Mouse (Mus musculus) layer of hippocampus, adult 2 months (tissue): ENCODE measurements around the gene Cutc. TPM values are rescaled to one million over a fixed set of nuclear protein-coding genes. Genes with fewer than 3 reads are reported as not detected.

Experiments
- DNase-seq, 2 experiments: peaks; one replicate each; pipeline ENCODE4 v3.0.0; 2022; ENCODE audit warnings: low spot score in 2 of 2
- H3K27ac ChIP-seq: fragments of 200-600 bp; 2 replicates; pipeline ENCODE4 v1.8.1; 2022
- H3K4me3 ChIP-seq: fragments of 200-600 bp; 2 replicates; pipeline ENCODE4 v1.8.1; 2022; ENCODE audit warnings: mild to moderate bottlenecking
- CTCF ChIP-seq: fragments of 200-600 bp; conservative IDR thresholded peaks from 2 replicates; pipeline ENCODE4 v1.8.1; 2022; ENCODE audit warnings: antibody characterized with exemption, mild to moderate bottlenecking, moderate library complexity
- total RNA-seq, 2 experiments: library from RNA; stranded (reverse); gene quantifications; 2 replicates each; pipeline ENCODE4 v1.2.3; 2021

The Cutc gene
- total RNA-seq, 2 experiments from 2014 or later: 6.6 to 7.6 TPM

DNA sequence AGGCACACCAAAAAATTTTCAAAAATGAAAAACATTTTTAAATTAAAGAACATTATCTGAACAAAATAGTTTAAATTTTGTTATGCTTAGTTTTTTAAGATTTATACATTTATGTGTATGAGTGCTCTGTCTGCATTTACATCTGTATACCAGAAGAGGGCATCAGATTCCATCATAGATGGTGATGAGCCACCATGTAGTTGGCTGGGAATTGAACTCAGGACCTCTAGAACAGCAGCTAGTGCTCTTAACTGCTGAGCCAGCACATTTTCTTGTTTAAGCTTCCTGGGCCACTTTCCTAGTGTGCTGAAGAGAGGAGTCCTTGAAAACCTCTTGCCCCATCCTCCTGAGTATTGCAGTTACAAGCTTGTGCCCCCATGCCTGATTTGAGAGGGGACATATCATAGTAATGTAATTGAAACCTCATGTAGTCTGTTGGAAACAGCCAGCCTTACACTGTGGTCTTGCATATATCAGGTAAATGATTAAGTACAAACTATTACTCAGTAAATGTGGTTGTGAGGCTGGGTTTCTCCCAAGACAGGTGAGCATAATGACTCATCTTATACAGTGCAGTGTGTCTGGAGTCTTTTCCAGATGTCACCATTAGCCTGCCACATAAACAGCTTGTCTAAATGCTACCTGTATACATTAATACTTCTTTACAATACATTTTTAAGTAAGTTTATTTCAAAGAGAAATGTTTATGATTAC is 8.9 kb downstream of the Cutc start:
- TF ChIP-seq CTCF: peak; percentile 54
- DNase-seq: no peak

GRCm38 (mm10) chr19:43762410-43762809 is 9.6 kb downstream of the Cutc start:
- Histone ChIP-seq H3K27ac (no peak overlapping the region), H3K4me3 (no peak overlapping the region)
- DNase-seq: no peak
- no peak for TF ChIP-seq CTCF

More for the DNA sequence above, 8.9 kb downstream of the Cutc start:
- Histone ChIP-seq H3K27ac (no peak overlapping the region), H3K4me3 (no peak overlapping the region)

DNA sequence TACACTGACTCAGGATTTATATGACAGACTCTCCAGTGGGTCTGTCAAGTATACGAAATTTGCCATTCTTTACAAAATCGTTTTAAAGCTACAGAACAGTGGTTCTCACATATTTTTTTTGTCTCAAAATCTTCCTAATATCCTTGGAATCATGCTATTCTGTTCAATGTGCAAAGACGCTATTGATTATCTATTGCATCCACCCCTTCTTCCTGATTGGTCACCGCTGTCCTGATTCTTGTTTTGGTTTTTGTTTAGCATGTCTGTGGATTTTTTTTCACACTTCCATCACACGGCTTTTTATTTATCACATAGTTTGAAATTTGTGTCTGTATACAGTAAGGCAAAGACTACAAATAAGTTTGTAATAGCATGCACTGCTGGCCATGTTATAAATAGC is 13.7 kb downstream of the Cutc start:
- Histone ChIP-seq H3K27ac (no peak overlapping the region), H3K4me3 (no peak overlapping the region)
- TF ChIP-seq CTCF: no peak
- DNase-seq: no peak

DNA sequence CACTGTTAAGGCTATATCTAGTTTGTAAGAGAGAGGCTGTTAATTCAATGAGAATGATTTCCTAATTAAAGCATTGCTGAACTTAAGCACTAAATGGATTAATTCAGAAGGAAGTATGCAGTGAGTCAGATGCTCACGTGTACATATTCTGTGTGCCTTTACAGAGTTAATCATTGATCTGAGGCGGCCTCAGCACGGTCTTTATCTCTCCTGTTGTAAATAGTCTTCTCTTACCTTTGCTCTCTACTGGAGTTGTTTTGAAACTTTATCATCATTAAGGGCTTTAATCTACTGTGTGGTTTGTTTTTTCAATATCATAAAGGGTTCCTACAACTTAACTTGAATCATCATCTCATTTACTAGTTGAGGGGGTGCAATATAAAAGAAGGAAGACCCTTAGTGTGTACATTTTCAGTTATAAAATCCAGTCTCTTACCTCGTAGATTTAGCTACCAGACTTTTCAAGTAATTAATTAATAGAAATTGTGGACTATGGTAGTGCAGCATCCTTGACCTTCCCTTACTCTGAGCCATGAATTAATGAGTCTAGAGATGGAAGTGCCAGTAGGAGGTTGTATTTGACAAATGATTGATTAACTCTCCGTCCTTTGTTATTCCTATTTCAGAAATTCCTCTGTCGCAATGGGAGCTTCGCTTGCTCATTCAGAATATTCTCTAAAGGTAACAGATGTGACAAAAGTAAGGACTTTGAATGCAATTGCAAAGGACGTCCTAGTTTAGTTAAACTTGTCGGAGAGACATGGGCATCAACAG is 14.9 kb downstream of the Cutc start:
- H3K27ac ChIP-seq: no peak overlapping the region
- H3K4me3 ChIP-seq: no peak overlapping the region
- TF ChIP-seq CTCF: no peak
- DNase-seq: no peak

DNA sequence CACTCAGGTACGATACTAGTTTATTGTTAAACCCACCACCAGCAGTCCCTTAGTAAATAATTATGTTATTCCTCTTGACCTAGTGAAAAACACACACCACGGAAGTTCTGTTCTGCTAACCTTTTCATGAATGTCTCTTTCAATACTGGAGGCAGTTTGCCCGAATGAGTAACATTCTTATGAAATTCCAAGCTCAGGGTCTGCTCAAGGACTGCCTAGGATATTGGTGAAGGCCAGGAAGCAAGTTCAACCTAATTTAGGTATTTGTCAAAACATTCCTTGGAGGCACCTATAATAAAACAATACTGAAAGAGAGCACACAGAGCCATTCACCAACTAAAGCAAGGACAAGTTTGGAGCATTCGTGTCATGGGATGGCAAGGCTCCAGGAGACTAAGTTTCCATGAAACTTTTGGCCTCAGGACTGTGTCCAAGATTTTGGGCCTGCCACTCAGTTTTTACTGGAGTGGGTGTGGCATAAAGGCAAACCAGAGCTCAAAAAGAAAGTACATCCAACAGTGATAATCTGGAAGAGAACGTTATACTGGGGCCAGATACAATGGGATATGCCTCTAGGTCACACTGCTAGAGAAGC is 16.7 kb downstream of the Cutc start:
- no peak overlapping the region for H3K27ac ChIP-seq
- no peak for DNase-seq
- no peak for TF ChIP-seq CTCF
- no peak overlapping the region for H3K4me3 ChIP-seq

GRCm38 (mm10) chr19:43770584-43770983 is 17.8 kb downstream of the Cutc start:
- Histone ChIP-seq H3K27ac (no peak overlapping the region), H3K4me3 (no peak overlapping the region)
- no peak for TF ChIP-seq CTCF
- no peak for DNase-seq

DNA sequence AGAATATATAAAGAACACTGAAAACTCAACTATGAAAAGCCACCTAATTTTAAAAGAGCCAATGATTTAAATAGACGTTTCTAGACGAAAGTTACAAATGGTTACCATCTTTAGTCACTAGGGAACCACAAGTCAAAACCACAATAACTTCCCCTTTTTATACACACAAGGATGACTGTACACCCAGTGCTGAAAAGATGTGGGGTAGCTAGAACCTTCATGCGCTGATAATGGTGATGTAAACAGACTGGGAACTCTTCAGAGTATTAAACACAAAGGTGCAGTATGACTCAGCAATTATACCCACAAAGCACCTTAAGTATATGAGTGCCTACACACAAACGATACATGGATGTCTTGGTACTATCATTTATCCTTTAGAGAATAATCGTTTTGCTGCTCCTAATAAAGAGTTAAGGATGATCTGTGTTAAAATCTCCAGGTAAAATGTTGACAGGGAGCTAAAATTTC is 18.7 kb downstream of the Cutc start:
- TF ChIP-seq CTCF: no peak
- Histone ChIP-seq H3K27ac (no peak overlapping the region), H3K4me3 (no peak overlapping the region)
- no peak for DNase-seq

- H3K27ac ChIP-seq: no peak overlapping the region
- no peak overlapping the region for H3K4me3 ChIP-seq
- TF ChIP-seq CTCF: no peak
- no peak for DNase-seq
Measured at GRCm38 (mm10) chr19:43772311-43772710, 19.5 kb downstream of the Cutc start.

DNA sequence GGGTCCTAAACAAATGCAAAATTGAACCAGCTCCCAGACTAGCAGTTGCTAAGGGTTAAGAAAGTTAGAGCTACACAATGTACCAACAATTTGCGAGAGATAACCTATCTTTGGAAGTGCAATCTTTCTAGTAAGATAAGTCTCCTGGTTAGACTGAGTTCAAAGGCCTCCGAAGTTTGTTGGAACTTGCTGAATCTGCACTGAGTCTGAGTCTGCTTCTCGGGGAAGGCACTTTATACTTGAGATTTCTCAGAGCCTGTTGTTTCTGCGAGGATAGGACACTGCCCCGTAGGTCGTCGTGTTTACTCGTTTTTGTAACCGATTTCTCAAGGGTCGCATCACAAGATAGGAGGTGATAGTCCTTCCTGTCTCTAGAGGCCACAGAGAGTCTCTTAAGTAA is 22.6 kb downstream of the Cutc start:
- no peak overlapping the region for H3K27ac ChIP-seq
- DNase-seq: no peak
- no peak overlapping the region for H3K4me3 ChIP-seq
- TF ChIP-seq CTCF: no peak

- H3K27ac ChIP-seq: no peak overlapping the region
- DNase-seq: no peak
- H3K4me3 ChIP-seq: no peak overlapping the region
- TF ChIP-seq CTCF: no peak
Measured at GRCm38 (mm10) chr19:43776561-43776960, 23.8 kb downstream of the Cutc start.

DNA sequence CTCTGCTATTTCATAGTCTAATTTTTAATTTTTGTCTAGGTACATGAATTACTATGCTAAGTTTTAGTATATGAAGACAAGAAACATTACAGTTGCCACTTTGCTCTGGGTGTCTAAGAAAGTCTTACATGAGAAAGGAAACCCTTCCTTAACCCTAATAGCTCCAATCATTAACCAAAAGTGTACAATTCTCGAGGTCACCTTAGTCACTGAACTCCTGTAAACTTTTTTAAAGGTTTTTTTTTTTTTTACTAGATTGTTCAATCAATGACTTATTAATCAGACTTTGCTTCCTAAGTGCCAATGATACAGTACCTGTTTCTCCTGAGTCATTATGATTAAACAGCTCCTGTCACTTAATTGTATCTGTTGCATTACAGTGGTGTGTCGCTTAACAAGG is 24.5 kb downstream of the Cutc start:
- Histone ChIP-seq H3K4me3 (no peak overlapping the region), H3K27ac (no peak overlapping the region)
- no peak for TF ChIP-seq CTCF
- DNase-seq: no peak

DNA sequence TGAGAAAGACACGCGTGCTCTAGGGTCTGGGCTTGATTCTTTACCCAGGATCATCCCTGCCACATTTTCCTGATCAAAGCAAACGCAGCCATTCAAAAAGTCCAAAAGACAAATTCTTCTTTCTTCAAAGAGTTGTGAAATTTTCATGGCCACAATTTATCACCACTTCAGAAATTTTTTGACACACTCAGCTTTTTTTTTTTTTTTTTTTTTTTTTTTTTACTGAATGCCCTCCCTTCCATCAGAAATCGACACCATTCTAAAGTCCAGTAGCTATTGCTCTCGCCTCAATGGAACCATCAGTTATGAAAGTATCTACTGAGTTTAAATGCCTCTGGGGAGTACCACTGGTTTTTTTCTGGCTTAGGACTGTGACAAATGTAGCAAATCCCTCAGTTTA is 27.6 kb downstream of the Cutc start:
- H3K27ac ChIP-seq: no peak overlapping the region
- TF ChIP-seq CTCF: no peak
- no peak for DNase-seq
- H3K4me3 ChIP-seq: no peak overlapping the region

DNA sequence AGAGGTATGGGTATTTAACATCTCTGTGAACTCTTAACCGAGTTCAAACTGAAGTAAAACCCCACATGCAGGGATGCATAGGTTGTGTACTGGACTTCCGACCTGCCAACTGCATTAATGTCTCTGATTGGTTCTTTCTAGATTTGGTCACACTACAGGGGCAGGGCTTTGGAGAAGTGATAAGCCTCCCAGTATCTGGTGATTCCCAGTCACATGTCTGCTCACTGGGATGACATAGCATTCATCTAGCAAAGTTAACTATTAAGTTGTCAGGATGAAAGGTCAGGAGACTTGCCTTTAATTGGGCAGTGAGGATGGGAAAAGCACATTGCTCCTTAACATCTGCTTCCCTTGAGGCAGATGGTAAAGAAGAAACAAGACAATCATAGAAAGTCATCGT is 29.2 kb downstream of the Cutc start, which contains the start of gene Abcc2:
Abcc2 (plus strand) TSS at position 213 of the 400 bp plus-strand sequence.
- no peak for TF ChIP-seq CTCF
- no peak for DNase-seq
- Histone ChIP-seq H3K4me3 (no peak within 1 kb of the TSS), H3K27ac (no peak within 1 kb of the TSS)
